Mouse (Mus musculus): Measurements from ENCODE around the gene Lcp2. TPM values are rescaled to one million over a fixed set of nuclear protein-coding genes. Genes with fewer than 3 reads are reported as not detected.
A peak's percentile ranks its signal among the peaks of the same experiment; 100 is the strongest.

Lcp2 gene
- polyA plus RNA-seq, 1 experiment from 2014 or later = 9.8 TPM

- Histone ChIP-seq H3K4me2 (ENCODE audit: low read depth, low read length) (peak overlapping the region; percentile 65), H3K4me3 (ENCODE audit: low read depth, low read length) (peak overlapping the region; percentile 24; the same call in 1 of the 2 replicates), H3K36me3 (replicated peaks; ENCODE audit: insufficient read depth, low read length) (no peaks in the 10 kb centered on the region), H3K4me1 (ENCODE audit: insufficient read depth) (peaks cover 4% of the 10 kb centered on the region; the same call in 1 of the 2 replicates), H3K27me3 (ENCODE audit: insufficient read depth, low read length) (no peaks in the 10 kb centered on the region), H3K9ac (replicated peaks) (peak overlapping the region; percentile 57), H3K27ac (ENCODE audit: low read depth) (peak overlapping the region; percentile 83), H3K9me3 (ENCODE audit: low read length) (no peaks in the 10 kb centered on the region)
- ATAC-seq = peak; percentile 45; the same call in 1 of the 2 replicates
- TF ChIP-seq CTCF (IDR thresholded peaks at IDR 0.05; ENCODE audit: low read depth) = no peak
- no peak for TF ChIP-seq EP300 (IDR thresholded peaks at IDR 0.05; ENCODE audit: low read depth)
- 24% methylated on average over 11 of the region's 11 CpGs for WGBS (ENCODE audit: insufficient replicate concordance)
- DNase-seq = peak; percentile 41
Measured at GRCm38 (mm10) chr11:34008214-34008613, 38.5 kb upstream of the Lcp2 start.

GRCm38 (mm10) chr11:34008702-34009101 lies 38.0 kb upstream of the Lcp2 start:
- H3K9ac ChIP-seq (replicated peaks) = peak overlapping the region; percentile 57
- ATAC-seq (peak; percentile 26; the same call in 1 of the 2 replicates), DNase-seq (peak; percentile 55)
- WGBS (ENCODE audit: insufficient replicate concordance) = 15% methylated on average over 9 of the region's 9 CpGs
- peak overlapping the region; percentile 65 for H3K4me2 ChIP-seq (ENCODE audit: low read depth, low read length)
- H3K27me3 ChIP-seq (ENCODE audit: insufficient read depth, low read length) = no peaks in the 10 kb centered on the region
- peak overlapping the region; percentile 24; the same call in 1 of the 2 replicates for H3K4me3 ChIP-seq (ENCODE audit: low read depth, low read length)
- peaks cover 4% of the 10 kb centered on the region; the same call in 1 of the 2 replicates for H3K4me1 ChIP-seq (ENCODE audit: insufficient read depth)
- H3K27ac ChIP-seq (ENCODE audit: low read depth) = peak overlapping the region; percentile 83
- TF ChIP-seq CTCF (IDR thresholded peaks at IDR 0.05; ENCODE audit: low read depth) (peak; percentile 80), EP300 (IDR thresholded peaks at IDR 0.05; ENCODE audit: low read depth) (no peak)
- H3K36me3 ChIP-seq (replicated peaks; ENCODE audit: insufficient read depth, low read length) = no peaks in the 10 kb centered on the region
- H3K9me3 ChIP-seq (ENCODE audit: low read length) = no peaks in the 10 kb centered on the region

- Histone ChIP-seq H3K9ac (replicated peaks) (no peak overlapping the region), H3K4me2 (ENCODE audit: low read depth, low read length) (no peak overlapping the region), H3K27me3 (ENCODE audit: insufficient read depth, low read length) (no peaks in the 10 kb centered on the region), H3K4me3 (ENCODE audit: low read depth, low read length) (no peak overlapping the region), H3K9me3 (ENCODE audit: low read length) (no peaks in the 10 kb centered on the region), H3K4me1 (ENCODE audit: insufficient read depth) (peaks cover 4% of the 10 kb centered on the region; the same call in 1 of the 2 replicates), H3K27ac (ENCODE audit: low read depth) (peak overlapping the region; percentile 64), H3K36me3 (replicated peaks; ENCODE audit: insufficient read depth, low read length) (no peaks in the 10 kb centered on the region)
- ATAC-seq = no peak
- no peak for TF ChIP-seq EP300 (IDR thresholded peaks at IDR 0.05; ENCODE audit: low read depth)
- no peak for TF ChIP-seq CTCF (IDR thresholded peaks at IDR 0.05; ENCODE audit: low read depth)
- 51% methylated on average over 12 of the region's 12 CpGs for WGBS (ENCODE audit: insufficient replicate concordance)
- DNase-seq = no peak
Measured at GRCm38 (mm10) chr11:34009316-34010087, 37.2 kb upstream of the Lcp2 start.

GRCm38 (mm10) chr11:34010133-34010858 lies 36.4 kb upstream of the Lcp2 start:
- H3K27ac ChIP-seq (ENCODE audit: low read depth) = peak overlapping the region; percentile 64
- H3K36me3 ChIP-seq (replicated peaks; ENCODE audit: insufficient read depth, low read length) = no peaks in the 10 kb centered on the region
- ATAC-seq (peak; percentile 33; the same call in 1 of the 2 replicates), DNase-seq (no peak)
- H3K27me3 ChIP-seq (ENCODE audit: insufficient read depth, low read length) = no peaks in the 10 kb centered on the region
- no peak overlapping the region for H3K4me2 ChIP-seq (ENCODE audit: low read depth, low read length)
- WGBS (ENCODE audit: insufficient replicate concordance) = 44% methylated on average over 7 of the region's 7 CpGs
- no peaks in the 10 kb centered on the region for H3K9me3 ChIP-seq (ENCODE audit: low read length)
- TF ChIP-seq CTCF (IDR thresholded peaks at IDR 0.05; ENCODE audit: low read depth) (no peak), EP300 (IDR thresholded peaks at IDR 0.05; ENCODE audit: low read depth) (no peak)
- H3K4me1 ChIP-seq (ENCODE audit: insufficient read depth) = peaks cover 4% of the 10 kb centered on the region; the same call in 1 of the 2 replicates
- no peak overlapping the region for H3K9ac ChIP-seq (replicated peaks)
- no peak overlapping the region for H3K4me3 ChIP-seq (ENCODE audit: low read depth, low read length)

- Histone ChIP-seq H3K4me1 (ENCODE audit: insufficient read depth) (peaks cover 4% of the 10 kb centered on the region; the same call in 1 of the 2 replicates), H3K36me3 (replicated peaks; ENCODE audit: insufficient read depth, low read length) (no peaks in the 10 kb centered on the region), H3K27me3 (ENCODE audit: insufficient read depth, low read length) (no peaks in the 10 kb centered on the region), H3K9me3 (ENCODE audit: low read length) (no peaks in the 10 kb centered on the region), H3K4me2 (ENCODE audit: low read depth, low read length) (no peak overlapping the region), H3K9ac (replicated peaks) (no peak overlapping the region), H3K4me3 (ENCODE audit: low read depth, low read length) (no peak overlapping the region), H3K27ac (ENCODE audit: low read depth) (peak overlapping the region; percentile 64)
- no peak for TF ChIP-seq CTCF (IDR thresholded peaks at IDR 0.05; ENCODE audit: low read depth)
- no peak for TF ChIP-seq EP300 (IDR thresholded peaks at IDR 0.05; ENCODE audit: low read depth)
- ATAC-seq = peak; percentile 73
- WGBS (ENCODE audit: insufficient replicate concordance) = 39% methylated on average over 4 of the region's 4 CpGs
- no peak for DNase-seq
Measured at GRCm38 (mm10) chr11:34010859-34011172, 35.9 kb upstream of the Lcp2 start.

- WGBS (ENCODE audit: insufficient replicate concordance) = 64% methylated on average over 6 of the region's 6 CpGs
- no peak for DNase-seq
- Histone ChIP-seq H3K27ac (ENCODE audit: low read depth) (peak overlapping the region; percentile 55; the same call in 1 of the 2 replicates), H3K4me1 (ENCODE audit: insufficient read depth) (peaks cover 4% of the 10 kb centered on the region; the same call in 1 of the 2 replicates), H3K4me3 (ENCODE audit: low read depth, low read length) (no peak overlapping the region), H3K27me3 (ENCODE audit: insufficient read depth, low read length) (no peaks in the 10 kb centered on the region), H3K9ac (replicated peaks) (no peak overlapping the region), H3K36me3 (replicated peaks; ENCODE audit: insufficient read depth, low read length) (no peaks in the 10 kb centered on the region), H3K9me3 (ENCODE audit: low read length) (no peaks in the 10 kb centered on the region), H3K4me2 (ENCODE audit: low read depth, low read length) (no peak overlapping the region)
- TF ChIP-seq EP300 (IDR thresholded peaks at IDR 0.05; ENCODE audit: low read depth) (no peak), CTCF (IDR thresholded peaks at IDR 0.05; ENCODE audit: low read depth) (no peak)
- no peak for ATAC-seq
Measured at GRCm38 (mm10) chr11:34012007-34012652, 34.6 kb upstream of the Lcp2 start.

Data from liver, postnatal 0 days (tissue).